Mouse (Mus musculus): ENCODE measurements around the gene Ibsp.

The Ibsp gene

GRCm38 (mm10) chr5:104298994-104299393, at the start of gene Ibsp:
Ibsp (plus strand) TSS chr5:104299171.
- DNase-seq: no peak

- DNase-seq: no peak
Observed at GRCm38 (mm10) chr5:104251811-104252210, 47.2 kb upstream of the Ibsp start.

GRCm38 (mm10) chr5:104256585-104256984, 42.4 kb upstream of the Ibsp start:
- DNase-seq: no peak

- DNase-seq: no peak
Observed at GRCm38 (mm10) chr5:104261908-104262461, 37.0 kb upstream of the Ibsp start.

- DNase-seq: no peak
Observed at GRCm38 (mm10) chr5:104263014-104263776, 35.8 kb upstream of the Ibsp start.

GRCm38 (mm10) chr5:104294201-104294600, 4.8 kb upstream of the Ibsp start:
- DNase-seq: no peak

GRCm38 (mm10) chr5:104314073-104314472, 15.1 kb downstream of the Ibsp start:
- no peak for DNase-seq

- DNase-seq: no peak
Observed at GRCm38 (mm10) chr5:104325029-104325428, 26.1 kb downstream of the Ibsp start, which contains the start of gene Mepe. Mepe (plus strand) TSS chr5:104325329.

GRCm38 (mm10) chr5:104326884-104327283, 27.9 kb downstream of the Ibsp start:
- no peak for DNase-seq

GRCm38 (mm10) chr5:104327389-104327788, 28.4 kb downstream of the Ibsp start:
- no peak for DNase-seq

GRCm38 (mm10) chr5:104327876-104328275, 28.9 kb downstream of the Ibsp start:
- no peak for DNase-seq

- DNase-seq: no peak
Observed at GRCm38 (mm10) chr5:104328317-104328850, 29.4 kb downstream of the Ibsp start.

- no peak for DNase-seq
Observed at GRCm38 (mm10) chr5:104329381-104329780, 30.4 kb downstream of the Ibsp start.

GRCm38 (mm10) chr5:104330088-104330487, 31.1 kb downstream of the Ibsp start:
- DNase-seq: no peak

- DNase-seq: no peak
Observed at GRCm38 (mm10) chr5:104332296-104332695, 33.3 kb downstream of the Ibsp start.

GRCm38 (mm10) chr5:104333231-104333640, 34.3 kb downstream of the Ibsp start:
- DNase-seq: peak; percentile 37

GRCm38 (mm10) chr5:104333643-104334042, 34.7 kb downstream of the Ibsp start:
- no peak for DNase-seq

GRCm38 (mm10) chr5:104334516-104334915, 35.5 kb downstream of the Ibsp start:
- no peak for DNase-seq

- no peak for DNase-seq
Observed at GRCm38 (mm10) chr5:104335962-104336361, 37.0 kb downstream of the Ibsp start.

- no peak for DNase-seq
Observed at GRCm38 (mm10) chr5:104337491-104337890, 38.5 kb downstream of the Ibsp start.

GRCm38 (mm10) chr5:104339009-104339408, 40.0 kb downstream of the Ibsp start:
- no peak for DNase-seq

GRCm38 (mm10) chr5:104339706-104340512, 40.9 kb downstream of the Ibsp start:
- no peak for DNase-seq

- no peak for DNase-seq
Observed at GRCm38 (mm10) chr5:104340513-104340829, 41.5 kb downstream of the Ibsp start.

- DNase-seq: no peak
Observed at GRCm38 (mm10) chr5:104342881-104343280, 43.9 kb downstream of the Ibsp start.
